Mouse (Mus musculus): ENCODE results near the gene Evl.
A peak's percentile ranks its signal among the peaks of the same experiment; 100 is the strongest.
"Not testable (repeated sequence)": the region's sequence is repeated elsewhere in the genome, so short reads cannot be mapped to it uniquely, and the experiment has no call there.

Gene Evl

GRCm38 (mm10) chr12:108554120-108554841 is at the start of gene Evl:
TSS of gene Evl (plus strand) at chr12:108554720.
- DNase-seq (ENCODE audit: low spot score) = peak; percentile 83

DNA sequence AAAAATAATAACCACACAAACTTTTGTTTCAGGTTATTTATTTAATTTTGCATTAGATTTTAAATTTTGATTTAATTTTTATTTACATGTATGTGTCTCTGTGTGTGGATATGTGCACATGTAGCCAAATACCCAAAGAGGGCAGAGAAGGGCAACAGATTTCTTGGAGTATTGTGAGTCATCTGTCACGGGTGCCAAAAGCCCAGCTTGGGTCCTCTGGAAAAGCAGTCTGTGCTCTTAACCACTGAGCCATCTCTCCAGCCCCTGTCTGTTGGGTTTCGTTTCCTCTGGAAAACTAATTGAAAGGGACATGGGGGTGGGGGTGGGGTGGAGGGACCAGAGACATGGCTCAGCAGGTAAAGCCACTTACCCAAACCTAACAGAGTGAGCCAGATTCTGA is 48.7 kb upstream of the Evl start:
- DNase-seq (ENCODE audit: low spot score) = no peak

DNA sequence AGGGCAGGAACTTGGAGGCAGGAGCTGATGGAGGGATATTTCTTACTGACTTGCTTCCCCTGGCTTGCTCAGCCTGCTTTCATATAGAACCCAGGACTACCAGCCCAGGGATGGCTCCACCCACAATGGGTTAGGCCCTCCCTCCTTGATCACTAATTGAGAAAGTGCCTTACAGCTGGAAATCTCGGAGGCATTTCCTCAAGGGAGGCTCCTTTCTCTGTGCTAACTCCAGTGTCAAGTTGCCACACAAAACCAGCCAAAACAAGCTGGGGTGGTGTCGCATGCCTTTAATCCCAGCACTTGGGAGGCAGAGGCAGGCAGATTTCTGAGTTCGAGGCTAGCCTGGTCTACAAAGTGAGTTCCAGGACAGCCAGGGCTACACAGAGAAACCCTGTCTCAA is 47.5 kb upstream of the Evl start:
- DNase-seq (ENCODE audit: low spot score) = not testable (repeated sequence)

- DNase-seq (ENCODE audit: low spot score) = no peak
These were observed 43.9 kb upstream of the Evl start for GRCm38 (mm10) chr12:108510571-108510970.

DNA sequence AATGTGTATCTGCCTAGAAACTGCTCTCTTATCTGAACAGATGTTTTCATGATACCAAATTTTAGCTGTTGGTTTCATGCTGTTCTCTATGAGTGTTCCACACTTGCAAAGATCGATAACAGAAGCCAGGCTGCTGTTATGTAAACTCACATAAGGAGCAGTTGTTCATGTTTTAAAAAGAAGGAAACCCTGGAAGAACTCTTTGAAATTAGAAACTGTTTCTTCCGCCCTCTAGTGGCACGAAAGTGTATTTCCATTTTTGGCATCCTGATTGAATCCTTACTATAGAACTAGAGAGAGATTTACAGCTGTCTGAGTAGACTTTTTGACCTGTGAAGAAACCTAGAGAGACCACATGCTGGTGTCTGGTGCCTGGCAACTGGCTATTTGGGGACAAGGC is 43.5 kb upstream of the Evl start:
- no peak for DNase-seq (ENCODE audit: low spot score)

- DNase-seq (ENCODE audit: low spot score) = no peak
These were observed 39.1 kb upstream of the Evl start for GRCm38 (mm10) chr12:108515464-108515863.

- no peak for DNase-seq (ENCODE audit: low spot score)
These were observed 35.1 kb upstream of the Evl start for GRCm38 (mm10) chr12:108519374-108519773.

DNA sequence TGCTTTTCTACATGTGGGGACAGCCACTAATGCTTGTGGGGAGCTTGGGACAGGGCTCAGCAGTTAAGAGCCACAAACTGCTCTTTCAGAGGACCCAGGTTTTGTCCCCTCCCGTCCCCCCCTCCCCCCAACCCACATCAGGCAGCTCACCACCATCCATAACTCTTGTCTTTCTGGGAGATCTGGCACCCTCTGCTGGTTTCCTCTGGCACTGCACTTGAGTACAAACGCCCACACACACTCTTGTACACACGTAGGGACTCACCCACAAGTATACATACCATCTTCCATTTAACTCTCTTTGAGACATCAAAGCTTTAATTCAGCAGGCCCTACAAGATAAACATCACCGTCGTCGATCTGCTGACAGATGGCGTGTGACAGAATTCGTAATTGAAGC is 25.3 kb upstream of the Evl start:
- no peak for DNase-seq (ENCODE audit: low spot score)

GRCm38 (mm10) chr12:108534484-108534883 is 20.0 kb upstream of the Evl start:
- DNase-seq (ENCODE audit: low spot score) = no peak

DNA sequence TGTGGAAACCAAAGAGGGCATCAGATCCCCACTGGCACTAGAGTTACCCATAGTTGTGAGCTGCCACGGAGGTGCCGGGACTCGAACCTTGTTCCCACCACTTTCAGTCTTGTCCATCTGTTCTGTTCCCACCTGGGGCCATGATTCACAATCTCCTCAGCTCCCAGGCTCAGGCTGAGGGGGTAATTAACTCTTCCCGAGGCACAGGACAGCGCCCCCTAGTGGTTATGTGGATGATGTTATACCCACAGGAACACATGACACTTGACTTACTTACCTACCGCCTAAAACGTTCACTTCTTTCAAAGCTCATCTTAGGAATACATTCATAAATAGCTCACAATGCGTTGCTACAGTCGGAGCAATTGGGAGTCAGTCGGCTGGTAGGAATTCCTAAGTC is 18.1 kb upstream of the Evl start:
- DNase-seq (ENCODE audit: low spot score) = no peak

GRCm38 (mm10) chr12:108541088-108541487 is 13.4 kb upstream of the Evl start:
- no peak for DNase-seq (ENCODE audit: low spot score)

- peak; percentile 59 for DNase-seq (ENCODE audit: low spot score)
These were observed 7.9 kb upstream of the Evl start for GRCm38 (mm10) chr12:108546508-108547153.

- no peak for DNase-seq (ENCODE audit: low spot score)
These were observed 7.2 kb upstream of the Evl start for GRCm38 (mm10) chr12:108547251-108547875.

DNA sequence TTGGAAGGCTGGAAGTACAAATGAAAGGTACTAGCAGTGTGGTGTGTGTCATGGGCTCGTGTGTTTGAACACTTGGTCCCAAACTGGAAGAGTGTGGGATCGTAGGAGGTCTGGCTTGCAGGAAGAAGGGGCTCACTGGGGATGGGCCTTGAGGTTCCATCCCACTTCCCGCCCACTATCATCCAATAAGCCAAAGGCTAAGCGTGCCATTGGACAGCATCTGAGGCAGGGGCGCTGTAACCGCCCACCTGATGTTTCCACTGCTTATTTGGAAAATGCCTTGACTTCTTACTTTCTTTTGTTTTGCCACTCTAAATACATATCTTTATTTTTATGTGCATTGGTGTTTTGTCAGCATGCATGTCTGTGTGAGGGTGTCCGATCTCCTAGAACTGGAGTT is 2.8 kb upstream of the Evl start:
- DNase-seq (ENCODE audit: low spot score) = no peak

GRCm38 (mm10) chr12:108553079-108553478 is 1.4 kb upstream of the Evl start:
- no peak for DNase-seq (ENCODE audit: low spot score)

- no peak for DNase-seq (ENCODE audit: low spot score)
These were observed 489 bp downstream of the Evl start for GRCm38 (mm10) chr12:108554861-108555556.

DNA sequence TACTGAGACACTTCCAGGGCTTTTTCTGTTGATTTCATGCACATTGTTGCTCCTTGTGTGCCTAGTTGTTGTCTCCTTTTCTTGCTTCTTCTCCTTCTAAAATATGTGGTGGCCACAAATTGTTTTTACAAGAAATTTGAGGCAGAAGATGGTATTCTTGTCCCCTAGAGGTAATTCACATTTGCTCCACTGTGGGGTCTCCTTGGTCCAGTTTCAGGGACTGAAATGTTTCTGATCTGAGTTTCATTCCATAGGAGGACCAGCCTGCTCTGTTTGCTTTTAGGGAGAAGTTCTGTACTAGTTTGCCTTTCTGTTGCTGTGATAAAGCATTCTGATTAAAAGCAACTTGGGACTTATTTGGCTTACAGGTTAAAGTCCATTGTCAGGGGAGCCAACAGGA is 3.7 kb downstream of the Evl start:
- DNase-seq (ENCODE audit: low spot score) = no peak

DNA sequence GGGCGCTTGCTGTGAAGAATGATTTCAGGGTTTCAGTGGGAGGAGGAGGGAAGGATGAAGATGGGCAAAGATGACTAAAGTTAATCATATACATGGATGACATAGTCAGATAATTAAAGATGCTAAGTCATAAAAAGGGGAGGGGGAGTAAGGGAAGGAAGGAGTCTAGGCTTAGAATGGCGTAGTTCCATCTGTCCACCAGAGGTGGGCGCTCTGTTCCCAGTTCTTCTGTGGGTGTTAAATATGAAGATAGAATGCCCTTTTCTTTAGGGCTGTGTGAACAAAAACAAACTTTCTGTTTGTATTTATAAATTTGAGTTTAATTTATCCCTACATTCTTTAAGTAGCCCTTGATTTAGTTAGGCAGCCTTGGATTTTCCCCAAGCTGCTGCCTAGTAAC is 8.7 kb downstream of the Evl start:
- DNase-seq (ENCODE audit: low spot score) = no peak

- no peak for DNase-seq (ENCODE audit: low spot score)
These were observed 10.5 kb downstream of the Evl start for GRCm38 (mm10) chr12:108564910-108565506.

DNA sequence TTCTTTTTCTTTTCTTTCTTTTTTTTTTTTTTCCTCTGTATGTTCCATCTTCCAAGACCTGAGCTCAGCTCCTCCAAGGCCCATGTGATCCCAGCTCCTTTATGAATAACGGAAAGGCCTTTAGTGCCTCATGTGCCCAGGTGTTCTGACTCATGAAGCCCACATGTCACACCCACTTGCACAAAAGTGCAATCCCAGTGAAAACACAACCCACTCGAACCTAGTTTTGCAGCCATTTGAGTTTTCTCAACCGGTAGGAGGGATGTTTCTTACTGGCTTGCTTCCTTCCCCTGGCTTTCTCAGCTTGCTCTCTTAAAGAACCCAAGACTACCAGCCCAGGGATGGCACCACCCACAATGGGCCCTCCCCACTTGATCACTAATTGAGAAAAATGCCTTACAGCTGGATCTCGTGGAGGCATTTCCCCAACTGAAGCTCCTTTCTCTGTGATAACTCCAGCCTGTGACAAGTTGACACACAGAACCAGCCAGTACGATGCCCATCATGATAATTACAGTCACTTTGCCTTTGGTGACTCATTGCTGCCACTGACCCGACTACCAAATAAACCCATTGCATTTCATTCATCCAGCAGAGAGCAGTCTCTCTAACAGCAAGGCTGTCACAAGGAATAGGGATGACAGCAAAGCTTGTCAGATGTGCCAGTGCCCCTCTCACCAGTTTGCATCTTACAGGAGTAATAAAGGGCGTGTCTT is 24.8 kb downstream of the Evl start:
- no peak for DNase-seq (ENCODE audit: low spot score)

GRCm38 (mm10) chr12:108583775-108584174 is 29.3 kb downstream of the Evl start:
- no peak for DNase-seq (ENCODE audit: low spot score)

DNA sequence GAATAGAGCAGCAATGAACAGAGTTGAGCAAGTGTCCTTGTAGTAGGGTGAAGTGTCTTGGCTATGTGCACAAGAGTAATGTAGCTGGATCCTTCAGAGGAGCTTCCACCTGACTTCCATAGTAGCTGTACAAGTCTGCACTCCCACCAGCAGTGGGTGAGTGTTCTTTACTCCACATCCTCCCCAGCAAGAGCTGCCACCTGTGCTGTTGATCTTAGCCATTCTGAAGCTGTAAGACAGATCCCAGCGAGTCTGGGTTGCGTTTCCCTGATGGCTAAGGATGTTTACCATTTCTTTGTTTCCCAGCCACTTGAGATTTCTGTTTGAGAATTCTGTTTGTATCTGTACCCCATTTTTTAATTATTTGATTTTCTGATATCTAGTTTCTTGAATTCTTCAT is 35.6 kb downstream of the Evl start:
- DNase-seq (ENCODE audit: low spot score) = no peak
